Mouse (Mus musculus): ENCODE results near the gene Map3k5. TPM values are rescaled to one million over a fixed set of nuclear protein-coding genes. Genes with fewer than 3 reads are reported as not detected.

The Map3k5 gene
- total and polyA plus RNA-seq, 3 experiments, result 0.35 to 0.97 TPM; not detected in 1

DNA sequence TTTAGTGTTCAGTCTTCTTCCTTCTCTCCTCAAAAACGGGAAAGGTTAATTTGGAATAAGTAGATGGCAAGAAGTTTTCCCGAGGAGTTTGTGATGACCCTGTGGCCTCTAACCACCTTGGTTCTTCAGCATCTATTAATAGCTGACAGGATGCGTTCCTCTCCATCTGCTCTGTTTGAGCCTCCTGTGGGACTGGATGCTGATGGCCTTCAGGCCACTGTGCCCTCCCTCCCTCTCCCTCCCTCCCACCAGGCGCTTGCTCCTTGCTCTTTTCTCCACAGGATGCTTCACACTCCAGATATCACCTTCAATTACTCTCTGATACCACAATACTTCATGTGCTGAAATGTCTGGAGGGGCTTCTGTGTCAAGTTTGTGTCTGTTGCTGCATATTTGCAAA is 224.5 kb downstream of the Map3k5 start:
- Histone ChIP-seq H3K4me1 (ENCODE audit: control insufficient read depth in 1 of 2, insufficient read depth in 2 of 2, low read length in 2 of 2) (peaks cover 0 to 6% of the 10 kb centered on the region in 2 experiments; a peak in 1 of 4 replicates), H3K36me3 (ENCODE audit: control insufficient read depth in 1 of 2, insufficient read depth in 2 of 2, low read length in 2 of 2) (peaks cover 0 to 2% of the 10 kb centered on the region in 2 experiments; a peak in 2 of 4 replicates), H3K9me3 (replicated peaks; ENCODE audit: insufficient read depth, low read length) (no peaks in the 10 kb centered on the region), H3K4me3 (ENCODE audit: control insufficient read depth in 1 of 2, insufficient read depth in 1 of 2, low read depth in 2 of 2, low read length in 2 of 2) (no peak overlapping the region), H3K27ac (ENCODE audit: control insufficient read depth, low read depth, low read length) (no peak overlapping the region), H3K27me3 (ENCODE audit: control insufficient read depth in 1 of 2, insufficient read depth in 2 of 2, low read length in 2 of 2) (no peaks in the 10 kb centered on the region), H3K79me2 (ENCODE audit: control insufficient read depth, insufficient read depth, low read length, poor library complexity) (no peaks in the 10 kb centered on the region), H3K9ac (ENCODE audit: control insufficient read depth, low read depth, low read length, poor library complexity, severe bottlenecking) (no peak overlapping the region)
- no peak for TF ChIP-seq TAL1 (IDR thresholded peaks at IDR 0.05; ENCODE audit: low read length)
- TF ChIP-seq MAX (IDR thresholded peaks at IDR 0.05; ENCODE audit: low read length), result no peak
- TF ChIP-seq MXI1 (IDR thresholded peaks at IDR 0.05; ENCODE audit: low read depth, low read length), result no peak
- TF ChIP-seq EP300 (IDR thresholded peaks at IDR 0.05; ENCODE audit: low read depth in 1 of 2, low read length in 2 of 2), result no peak
- TF ChIP-seq MEF2A (IDR thresholded peaks at IDR 0.05; ENCODE audit: extremely low read depth, insufficient replicate concordance, low read depth, low read length, poor library complexity, severe bottlenecking), result no peak
- TF ChIP-seq MYB (IDR thresholded peaks at IDR 0.05; ENCODE audit: low read depth, low read length), result no peak
- TF ChIP-seq RCOR1 (IDR thresholded peaks at IDR 0.05; ENCODE audit: low read depth, low read length), result no peak
- no peak for TF ChIP-seq ZKSCAN1 (IDR thresholded peaks at IDR 0.05; ENCODE audit: low read depth, low read length)
- TF ChIP-seq ETS1 (IDR thresholded peaks at IDR 0.05; ENCODE audit: low read depth, low read length), result no peak
- TF ChIP-seq POLR2AphosphoS5 (IDR thresholded peaks at IDR 0.05; ENCODE audit: borderline replicate concordance, low read depth, low read length), result no peak
- TF ChIP-seq SIN3A (IDR thresholded peaks at IDR 0.05; ENCODE audit: low read length), result no peak
- TF ChIP-seq RAD21 (IDR thresholded peaks at IDR 0.05; ENCODE audit: low read depth, low read length), result no peak
- no peak for TF ChIP-seq HCFC1 (IDR thresholded peaks at IDR 0.05; ENCODE audit: low read depth, low read length)
- TF ChIP-seq ZC3H11A (IDR thresholded peaks at IDR 0.05; ENCODE audit: low read depth, low read length), result no peak
- TF ChIP-seq JUND (IDR thresholded peaks at IDR 0.05; ENCODE audit: low read depth, low read length), result no peak
- DNase-seq (ENCODE audit: low read depth, low spot score), result no peak

DNA sequence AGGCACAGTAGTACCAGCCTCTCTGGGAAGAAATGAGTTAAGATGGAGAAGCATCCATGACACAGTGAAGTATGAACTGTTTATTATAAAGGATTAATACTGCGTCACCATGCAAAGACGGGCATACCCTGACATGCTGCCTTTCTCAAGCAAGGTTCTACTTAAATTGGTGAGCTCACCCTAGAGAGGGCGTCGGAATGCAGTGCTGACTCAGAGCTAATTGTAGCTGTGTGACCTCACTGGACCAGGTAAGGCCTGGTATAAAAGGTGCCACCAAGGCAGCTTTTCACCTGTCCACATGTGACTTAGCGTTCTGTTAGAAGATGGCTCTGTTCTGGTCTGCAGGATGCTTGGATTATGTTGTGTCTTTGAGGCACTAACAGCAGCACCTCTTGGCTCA is 225.0 kb downstream of the Map3k5 start:
- peaks cover 0 to 2% of the 10 kb centered on the region in 2 experiments; a peak in 2 of 4 replicates for H3K36me3 ChIP-seq (ENCODE audit: control insufficient read depth in 1 of 2, insufficient read depth in 2 of 2, low read length in 2 of 2)
- H3K4me1 ChIP-seq (ENCODE audit: control insufficient read depth in 1 of 2, insufficient read depth in 2 of 2, low read length in 2 of 2), result peaks cover 0 to 6% of the 10 kb centered on the region in 2 experiments; a peak in 1 of 4 replicates
- no peaks in the 10 kb centered on the region for H3K27me3 ChIP-seq (ENCODE audit: control insufficient read depth in 1 of 2, insufficient read depth in 2 of 2, low read length in 2 of 2)
- no peak for TF ChIP-seq ETS1 (IDR thresholded peaks at IDR 0.05; ENCODE audit: low read depth, low read length)
- TF ChIP-seq CHD2 (IDR thresholded peaks at IDR 0.05; ENCODE audit: low read length), result no peak
- TF ChIP-seq SIN3A (IDR thresholded peaks at IDR 0.05; ENCODE audit: low read length), result no peak
- no peak for TF ChIP-seq ZC3H11A (IDR thresholded peaks at IDR 0.05; ENCODE audit: low read depth, low read length)
- TF ChIP-seq GATA1 (IDR thresholded peaks at IDR 0.05; ENCODE audit: low read depth, low read length), result no peak
- no peak for TF ChIP-seq GABPA (IDR thresholded peaks at IDR 0.05; ENCODE audit: low read depth, low read length)
- TF ChIP-seq MYB (IDR thresholded peaks at IDR 0.05; ENCODE audit: low read depth, low read length), result no peak
- TF ChIP-seq MAFK (IDR thresholded peaks at IDR 0.05; ENCODE audit: borderline replicate concordance, low read depth, low read length), result no peak
- no peak for TF ChIP-seq BHLHE40 (IDR thresholded peaks at IDR 0.05; ENCODE audit: borderline replicate concordance, low read depth, low read length)
- no peak for TF ChIP-seq SMC3 (IDR thresholded peaks at IDR 0.05; ENCODE audit: low read depth, low read length)
- no peak for TF ChIP-seq E2F4 (IDR thresholded peaks at IDR 0.05; ENCODE audit: borderline replicate concordance, low read depth, low read length)
- no peak for TF ChIP-seq RAD21 (IDR thresholded peaks at IDR 0.05; ENCODE audit: low read depth, low read length)
- TF ChIP-seq ZMIZ1 (IDR thresholded peaks at IDR 0.05; ENCODE audit: low read depth, low read length), result no peak
- no peak for TF ChIP-seq ZNF384 (IDR thresholded peaks at IDR 0.05; ENCODE audit: low read depth, low read length)
- no peak for TF ChIP-seq POLR2AphosphoS5 (IDR thresholded peaks at IDR 0.05; ENCODE audit: borderline replicate concordance, low read depth, low read length)
- no peak for TF ChIP-seq RCOR1 (IDR thresholded peaks at IDR 0.05; ENCODE audit: low read depth, low read length)
- no peak for TF ChIP-seq KAT2A (conservative IDR thresholded peaks at IDR 0.05; ENCODE audit: low read depth, low read length)
- no peak for TF ChIP-seq POLR2AphosphoS2 (IDR thresholded peaks at IDR 0.05; ENCODE audit: low read length)
- no peak for TF ChIP-seq EP300 (IDR thresholded peaks at IDR 0.05; ENCODE audit: low read depth in 1 of 2, low read length in 2 of 2)
- no peak for TF ChIP-seq USF1 (IDR thresholded peaks at IDR 0.05; ENCODE audit: low read depth, low read length)
- H3K27ac ChIP-seq (ENCODE audit: control insufficient read depth, low read depth, low read length), result no peak overlapping the region
- H3K9ac ChIP-seq (ENCODE audit: control insufficient read depth, low read depth, low read length, poor library complexity, severe bottlenecking), result no peak overlapping the region
- no peak for DNase-seq (ENCODE audit: low read depth, low spot score)
- no peaks in the 10 kb centered on the region for H3K9me3 ChIP-seq (replicated peaks; ENCODE audit: insufficient read depth, low read length)
- no peak overlapping the region for H3K4me3 ChIP-seq (ENCODE audit: control insufficient read depth in 1 of 2, insufficient read depth in 1 of 2, low read depth in 2 of 2, low read length in 2 of 2)
- no peaks in the 10 kb centered on the region for H3K79me2 ChIP-seq (ENCODE audit: control insufficient read depth, insufficient read depth, low read length, poor library complexity)
